Mouse (Mus musculus) thymus, postnatal 14 days (tissue): ENCODE results near the gene Cenpj.

ENCODE experiments used
- DNase-seq: peaks from one replicate; pipeline ENCODE4 v3.0.0; 2021

Gene Cenpj

GRCm38 (mm10) chr14:56575416-56575815 lies at the start of gene Cenpj, which contains the start of gene Parp4:
TSS of gene Cenpj (minus strand) at chr14:56575425.
TSS of gene Parp4 (plus strand) at chr14:56575619.
- DNase-seq = peak; percentile 77

GRCm38 (mm10) chr14:56620425-56620824 lies 45.2 kb upstream of the Cenpj start:
- DNase-seq = no peak

- DNase-seq = no peak
These were observed 42.2 kb upstream of the Cenpj start for GRCm38 (mm10) chr14:56617470-56617869.

- DNase-seq = no peak
These were observed 38.0 kb upstream of the Cenpj start for GRCm38 (mm10) chr14:56613212-56613611.

- DNase-seq = no peak
These were observed 29.9 kb upstream of the Cenpj start for GRCm38 (mm10) chr14:56605136-56605535.

GRCm38 (mm10) chr14:56604438-56604837 lies 29.2 kb upstream of the Cenpj start:
- no peak for DNase-seq

- no peak for DNase-seq
These were observed 26.8 kb upstream of the Cenpj start for GRCm38 (mm10) chr14:56602069-56602468.

GRCm38 (mm10) chr14:56598759-56599158 lies 23.5 kb upstream of the Cenpj start:
- peak; percentile 82 for DNase-seq

GRCm38 (mm10) chr14:56594811-56595210 lies 19.6 kb upstream of the Cenpj start:
- DNase-seq = no peak

GRCm38 (mm10) chr14:56592191-56592590 lies 17.0 kb upstream of the Cenpj start:
- no peak for DNase-seq

GRCm38 (mm10) chr14:56582294-56582693 lies 7.1 kb upstream of the Cenpj start:
- no peak for DNase-seq

- DNase-seq = no peak
These were observed 5.9 kb upstream of the Cenpj start for GRCm38 (mm10) chr14:56581117-56581516.

GRCm38 (mm10) chr14:56579011-56579410 lies 3.8 kb upstream of the Cenpj start:
- DNase-seq = no peak

GRCm38 (mm10) chr14:56575969-56576901 lies 1.0 kb upstream of the Cenpj start:
- DNase-seq = peak; percentile 59

GRCm38 (mm10) chr14:56572546-56572945 lies 2.7 kb downstream of the Cenpj start:
- DNase-seq = no peak

- peak; percentile 95 for DNase-seq
These were observed 3.7 kb downstream of the Cenpj start for GRCm38 (mm10) chr14:56571310-56572093.

GRCm38 (mm10) chr14:56569041-56569440 lies 6.2 kb downstream of the Cenpj start:
- DNase-seq = no peak

- peak; percentile 33 for DNase-seq
These were observed 7.7 kb downstream of the Cenpj start for GRCm38 (mm10) chr14:56567476-56567875.

GRCm38 (mm10) chr14:56559134-56559533 lies 16.1 kb downstream of the Cenpj start:
- no peak for DNase-seq

GRCm38 (mm10) chr14:56554716-56555115 lies 20.5 kb downstream of the Cenpj start:
- no peak for DNase-seq

- no peak for DNase-seq
These were observed 21.9 kb downstream of the Cenpj start for GRCm38 (mm10) chr14:56553331-56553730.

- DNase-seq = no peak
These were observed 22.3 kb downstream of the Cenpj start for GRCm38 (mm10) chr14:56552924-56553323.

- no peak for DNase-seq
These were observed 24.3 kb downstream of the Cenpj start for GRCm38 (mm10) chr14:56550960-56551359.

GRCm38 (mm10) chr14:56545491-56545890 lies 29.7 kb downstream of the Cenpj start:
- DNase-seq = no peak
